Mouse (Mus musculus) kidney, adult 2 months (tissue): ENCODE results near the gene Lyl1.

Source experiments
- CTCF ChIP-seq: fragments of 200-500 bp; conservative IDR thresholded peaks from 2 replicates; pipeline ENCODE4 v1.5.1; 2011; ENCODE audit warnings: low read depth, mild to moderate bottlenecking, control low read depth, low read length, moderate library complexity, mixed read lengths; ENCODE audit not compliant: insufficient read depth, insufficient read length
- POLR2A ChIP-seq: fragments of 200-500 bp; IDR thresholded peaks from one replicate; pipeline ENCODE4 v1.6.1; 2011; ENCODE audit warnings: low read depth, low read length, control low read depth

- TF ChIP-seq POLR2A (no peak), CTCF (no peak)
These were observed 6.1 kb downstream of the Lyl1 start for GRCm38 (mm10) chr8:84707267-84707883.
